Mouse (Mus musculus) midbrain, embryonic 15.5 days (tissue): ENCODE measurements around the gene Tspan13. TPM values are rescaled to one million over a fixed set of nuclear protein-coding genes. Genes with fewer than 3 reads are reported as not detected.

Source experiments
- polyA plus RNA-seq: library from polyadenylated mRNA; unstranded; fragments of >200 nt; fragmentation: Nextera tagmentation; extraction: Ambion mirVana; gene quantifications from 2 replicates; pipeline ENCODE4 v1.2.1, GENCODE M21; 2015

The Tspan13 gene
- polyA plus RNA-seq, 1 experiment from 2014 or later = 416 TPM

Other genes with a start within 250 kb of the Tspan13 start
- not detected in 2 replicates for gene Agr3, start 116.9 kb downstream of the Tspan13 start, polyA plus RNA-seq
- gene Agr2, start 49.6 kb downstream of the Tspan13 start, polyA plus RNA-seq = 2.0 TPM in 1 of 2 replicates, not detected in the other
- gene Ankmy2, start 114.6 kb upstream of the Tspan13 start, polyA plus RNA-seq = 67.8 and 77.3 TPM in 2 replicates
- gene Bzw2, start 115.6 kb upstream of the Tspan13 start, polyA plus RNA-seq = 373 and 395 TPM in 2 replicates
- gene Lrrc72, start 210.9 kb upstream of the Tspan13 start, polyA plus RNA-seq = 0.43 TPM in 1 of 2 replicates, not detected in the other